Mouse (Mus musculus): ENCODE data around the gene Fbxo40. TPM values are rescaled to one million over a fixed set of nuclear protein-coding genes. Genes with fewer than 3 reads are reported as not detected.

Fbxo40 gene
- total RNA-seq, 2 experiments from 2014 or later = 0.33 TPM; not detected in 1

DNA sequence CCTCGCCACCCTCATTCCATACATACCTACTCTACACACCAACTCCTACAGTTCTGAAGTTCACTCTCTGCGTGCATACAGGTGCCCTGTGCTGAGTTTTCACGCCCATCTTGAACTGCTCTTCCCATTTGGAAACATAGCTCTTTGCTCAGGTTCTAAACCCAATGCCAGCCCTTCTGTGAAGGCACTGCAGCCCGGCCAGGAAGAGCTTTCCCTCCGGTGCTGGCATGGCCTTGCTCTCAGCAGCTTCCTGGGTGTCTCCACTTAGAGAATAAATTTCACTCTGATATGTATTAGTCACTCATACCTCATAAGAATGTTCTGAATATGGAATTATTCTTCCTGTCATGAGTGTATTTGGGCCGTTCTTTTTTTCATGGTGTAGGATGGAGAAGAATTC is 64.9 kb downstream of the Fbxo40 start:
- no peak for DNase-seq (ENCODE audit: low spot score in 2 of 2)

DNA sequence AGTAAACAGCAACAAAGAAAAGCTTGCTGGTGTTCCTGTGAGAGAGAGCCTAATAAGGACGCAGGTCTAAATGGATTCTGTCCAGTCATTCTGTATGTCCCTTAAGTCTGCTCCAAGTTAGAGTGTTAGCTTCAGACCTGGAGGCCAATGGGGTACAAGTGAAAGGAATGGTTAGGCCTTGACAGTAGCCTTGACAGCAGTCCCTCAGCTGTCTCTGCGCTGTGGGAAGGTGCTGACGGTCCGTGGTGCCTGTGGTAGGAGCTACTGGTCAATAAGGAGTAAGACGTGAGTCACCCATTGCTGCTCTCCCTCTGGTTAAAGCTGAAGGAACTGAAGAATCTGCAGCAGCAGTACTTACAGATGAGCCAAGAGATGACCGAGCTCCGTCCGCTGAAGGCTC is 66.0 kb downstream of the Fbxo40 start:
- no peak for DNase-seq (ENCODE audit: low spot score in 2 of 2)

DNA sequence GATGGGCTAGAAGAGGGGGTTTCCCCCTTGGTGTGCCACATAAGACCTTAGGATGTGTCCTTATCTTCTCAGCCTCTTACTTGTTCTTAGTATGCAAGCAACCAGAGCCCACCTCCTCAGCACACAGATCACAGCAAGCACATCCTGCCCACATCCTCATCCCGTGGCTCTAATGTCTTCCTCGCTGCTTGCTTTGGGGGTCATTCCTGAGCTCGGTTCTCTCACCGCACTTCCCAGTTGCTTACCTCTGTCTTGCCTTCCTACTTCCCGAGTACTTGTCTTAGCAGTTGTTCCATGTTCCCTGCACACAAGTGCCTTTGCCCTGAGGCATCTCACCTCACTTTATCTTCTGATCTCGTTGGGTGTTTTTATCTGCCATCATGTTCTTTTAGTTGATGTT is 68.3 kb downstream of the Fbxo40 start:
- no peak for DNase-seq (ENCODE audit: low spot score in 2 of 2)

DNA sequence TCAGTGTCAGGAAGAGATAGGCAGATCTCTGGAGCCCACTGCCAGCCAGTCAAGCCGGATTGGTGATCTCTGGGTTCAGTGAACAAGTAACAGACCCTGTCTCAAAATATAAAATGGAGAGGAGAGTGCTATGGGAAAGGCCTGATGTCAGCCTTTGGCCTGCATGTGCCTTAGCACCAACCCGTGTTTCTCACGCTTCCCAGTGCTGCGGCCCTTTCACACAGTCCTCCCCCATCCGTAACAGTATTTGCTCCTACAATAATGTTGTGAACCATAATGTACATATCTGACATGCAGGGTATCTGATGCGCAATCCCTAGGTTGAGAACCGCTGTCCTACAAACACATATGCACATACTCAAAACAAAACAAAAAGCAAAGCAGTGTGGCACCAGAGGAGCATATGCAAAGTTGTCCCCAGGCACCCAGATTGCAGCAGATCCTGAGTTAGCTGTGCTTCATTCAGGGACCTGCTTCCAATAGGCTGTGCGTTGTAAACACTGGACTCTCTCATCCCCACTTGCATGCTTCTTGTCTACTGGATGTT is 69.1 kb downstream of the Fbxo40 start:
- DNase-seq (ENCODE audit: low spot score in 2 of 2) = no peak

DNA sequence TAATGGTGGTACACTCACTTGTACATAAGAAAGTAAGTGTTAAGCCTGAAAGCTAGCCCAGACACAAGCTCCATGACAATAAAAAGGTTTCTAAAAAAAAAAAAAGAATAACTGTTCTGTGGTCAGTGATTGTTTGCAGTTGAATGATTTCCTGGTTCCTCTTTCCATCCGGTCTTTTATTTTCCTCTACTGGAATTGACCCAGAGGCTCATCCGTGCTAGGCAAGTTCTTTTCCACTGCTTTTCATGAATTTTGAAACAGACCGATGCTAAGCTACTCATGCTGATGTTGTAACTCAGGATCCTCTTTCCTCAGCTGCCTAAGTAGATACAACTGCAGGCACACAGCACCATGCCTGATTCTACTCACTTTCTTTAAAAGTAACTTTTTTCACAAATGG is 69.9 kb downstream of the Fbxo40 start:
- no peak for DNase-seq (ENCODE audit: low spot score in 2 of 2)

DNA sequence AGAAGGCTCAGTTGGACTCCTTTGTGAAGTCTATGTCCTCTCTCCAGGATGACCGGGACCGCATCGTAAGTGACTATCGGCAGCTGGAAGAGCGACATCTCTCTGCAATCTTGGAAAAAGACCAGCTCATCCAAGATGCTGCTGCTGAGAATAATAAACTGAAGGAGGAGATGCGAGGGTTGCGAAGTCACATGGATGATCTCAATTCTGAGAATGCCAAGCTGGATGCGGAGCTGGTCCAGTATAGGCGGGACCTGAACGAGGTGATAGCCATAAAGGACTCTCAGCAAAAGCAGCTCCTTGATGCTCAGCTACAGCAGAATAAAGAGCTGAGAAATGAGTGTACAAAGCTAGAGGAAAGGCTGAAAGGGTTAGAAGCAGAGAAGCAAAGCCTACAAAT is 71.8 kb downstream of the Fbxo40 start:
- no peak for DNase-seq (ENCODE audit: low spot score in 2 of 2)

DNA sequence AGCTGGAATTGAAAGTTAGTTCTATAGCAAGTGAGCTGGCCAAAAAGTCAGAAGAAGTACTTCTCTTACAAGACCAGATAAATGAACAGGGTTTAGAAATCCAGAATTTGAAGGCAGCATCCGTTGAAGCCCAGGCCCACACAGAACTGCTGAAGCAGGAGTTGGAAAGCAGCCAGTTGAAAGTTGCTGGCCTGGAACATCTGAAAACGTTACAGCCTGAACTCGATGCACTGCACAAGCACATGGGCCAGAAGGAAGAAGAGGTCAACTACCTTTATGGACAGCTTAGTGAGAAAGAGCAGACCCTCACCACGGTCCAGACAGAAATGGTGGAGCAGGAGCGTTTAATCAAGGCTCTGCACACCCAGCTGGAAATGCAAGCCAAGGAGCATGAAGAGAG is 76.1 kb downstream of the Fbxo40 start:
- no peak for DNase-seq (ENCODE audit: low spot score in 2 of 2)

Other genes with a start within 250 kb of the Fbxo40 start
- gene Slc15a2, start 205.5 kb downstream of the Fbxo40 start, total RNA-seq (2021) = 10 to 100 TPM; 45.1 to 46.1 TPM
- gene Iqcb1, start 162.1 kb downstream of the Fbxo40 start, total RNA-seq (2021) = 10 to 100 TPM; 33.1 to 33.4 TPM
- 1 to 10 TPM; 1.5 to 3.0 TPM for gene Eaf2, start 115.5 kb downstream of the Fbxo40 start, total RNA-seq (2021)
- gene Golgb1, start 115.3 kb downstream of the Fbxo40 start, total RNA-seq (2021) = 10 to 100 TPM; 68.8 to 73.3 TPM
- 1 to 10 TPM; 4.5 to 4.8 TPM for gene Hcls1, start 55.5 kb downstream of the Fbxo40 start, total RNA-seq (2021)
- 1 to 10 TPM; 1.6 to 2.1 TPM for gene Polq, start 21.3 kb upstream of the Fbxo40 start, total RNA-seq (2021)

All from layer of hippocampus, postnatal 14 days (tissue).